Mouse (Mus musculus) layer of hippocampus, adult 8-10 months (tissue): ENCODE results near the gene Taf1b. TPM values are rescaled to one million over a fixed set of nuclear protein-coding genes. Genes with fewer than 3 reads are reported as not detected.

Source experiments
- DNase-seq, 2 experiments: peaks; one replicate each; pipeline ENCODE4 v3.0.0; 2022; ENCODE audit warnings: low spot score in 2 of 2
- total RNA-seq, 4 experiments: library from RNA; stranded (reverse); gene quantifications; 2 replicates each; pipeline ENCODE4 v1.2.4; 2022

The Taf1b gene
- total RNA-seq, 4 experiments from 2014 or later: 31.8 to 38.0 (median 32.7) TPM

GRCm38 (mm10) chr12:24600806-24601205, 102.6 kb downstream of the Taf1b start:
- peak; percentile 72 to 86 for DNase-seq

DNA sequence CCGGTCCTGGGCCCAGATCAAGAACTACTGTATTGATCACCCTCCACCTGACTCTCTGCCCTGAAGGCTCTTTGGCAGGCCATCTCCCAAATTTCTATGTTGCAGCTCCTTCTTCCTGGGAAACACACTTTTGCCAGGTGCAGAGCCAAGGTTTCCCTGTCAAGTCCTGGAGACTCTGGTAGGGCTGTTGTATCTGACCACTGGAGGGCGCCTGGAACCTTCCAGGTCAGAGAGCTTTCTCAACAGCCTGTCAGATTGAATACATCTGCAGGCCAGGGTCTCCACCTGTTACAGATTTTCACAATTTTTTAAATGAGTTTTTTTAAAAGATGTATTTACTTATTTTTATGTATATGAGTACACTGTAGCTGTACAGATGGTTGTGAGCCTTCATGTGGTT, 105.1 kb downstream of the Taf1b start:
- DNase-seq: peak in 1 of 2 experiments; percentile 69

- no peak for DNase-seq
Observed at GRCm38 (mm10) chr12:24606166-24606565, 108.0 kb downstream of the Taf1b start.

Other genes with a start within 250 kb of the Taf1b start
- gene Grhl1, start 73.9 kb downstream of the Taf1b start, total RNA-seq: 10 to 100 TPM; 21.8 to 28.0 (median 24.9) TPM
- 1 to 10 TPM; 4.5 to 5.6 (median 5.2) TPM for gene Klf11, start 152.9 kb downstream of the Taf1b start, total RNA-seq
- gene Cys1, start 183.5 kb downstream of the Taf1b start, total RNA-seq: 10 to 100 TPM; 13.5 to 35.1 (median 25.8) TPM
- gene Rrm2, start 209.9 kb downstream of the Taf1b start, total RNA-seq: 1 to 10 TPM; 1.3 to 2.2 (median 1.4) TPM